Mouse (Mus musculus): Measurements from ENCODE around the gene Il12rb2. TPM values are rescaled to one million over a fixed set of nuclear protein-coding genes. Genes with fewer than 3 reads are reported as not detected.

Il12rb2 gene
- polyA plus RNA-seq, 1 experiment from 2014 or later = 0.25 TPM

- H3K9ac ChIP-seq (ENCODE audit: low read depth, low read length) = no peak overlapping the region
- no peaks in the 10 kb centered on the region for H3K36me3 ChIP-seq (ENCODE audit: control insufficient read depth, insufficient read depth, low read length)
- ATAC-seq (replicated peaks; ENCODE audit: low FRiP score) (no peak), DNase-seq (ENCODE audit: low spot score) (no peak)
- no peaks in the 10 kb centered on the region; the same call in 1 of the 2 replicates for H3K4me1 ChIP-seq (replicated peaks; ENCODE audit: control insufficient read depth, insufficient read depth, low read length)
- no peak overlapping the region for H3K4me3 ChIP-seq (ENCODE audit: low read depth, low read length)
- WGBS = 84% methylated on average over 10 of the region's 10 CpGs
- no peak overlapping the region for H3K27ac ChIP-seq (ENCODE audit: low read depth, low read length)
- H3K27me3 ChIP-seq (replicated peaks; ENCODE audit: control insufficient read depth, insufficient read depth, low read length) = no peaks in the 10 kb centered on the region
- H3K4me2 ChIP-seq = no peak overlapping the region
- H3K9me3 ChIP-seq (ENCODE audit: control insufficient read depth, low read length) = no peaks in the 10 kb centered on the region
Observed at GRCm38 (mm10) chr6:67303210-67303609, 72.8 kb downstream of the Il12rb2 start.

GRCm38 (mm10) chr6:67302471-67302870 lies 73.5 kb downstream of the Il12rb2 start:
- DNase-seq (ENCODE audit: low spot score) (no peak), ATAC-seq (replicated peaks; ENCODE audit: low FRiP score) (no peak)
- Histone ChIP-seq H3K27ac (ENCODE audit: low read depth, low read length) (no peak overlapping the region), H3K4me3 (ENCODE audit: low read depth, low read length) (no peak overlapping the region), H3K4me2 (no peak overlapping the region), H3K36me3 (ENCODE audit: control insufficient read depth, insufficient read depth, low read length) (no peaks in the 10 kb centered on the region), H3K27me3 (replicated peaks; ENCODE audit: control insufficient read depth, insufficient read depth, low read length) (no peaks in the 10 kb centered on the region), H3K4me1 (replicated peaks; ENCODE audit: control insufficient read depth, insufficient read depth, low read length) (no peaks in the 10 kb centered on the region; the same call in 1 of the 2 replicates), H3K9ac (ENCODE audit: low read depth, low read length) (no peak overlapping the region), H3K9me3 (ENCODE audit: control insufficient read depth, low read length) (no peaks in the 10 kb centered on the region)
- 80% methylated on average over 4 of the region's 4 CpGs for WGBS

GRCm38 (mm10) chr6:67301230-67301629 lies 74.8 kb downstream of the Il12rb2 start:
- DNase-seq (ENCODE audit: low spot score) (no peak), ATAC-seq (replicated peaks; ENCODE audit: low FRiP score) (no peak)
- Histone ChIP-seq H3K9me3 (ENCODE audit: control insufficient read depth, low read length) (no peaks in the 10 kb centered on the region), H3K27ac (ENCODE audit: low read depth, low read length) (no peak overlapping the region), H3K27me3 (replicated peaks; ENCODE audit: control insufficient read depth, insufficient read depth, low read length) (no peaks in the 10 kb centered on the region), H3K36me3 (ENCODE audit: control insufficient read depth, insufficient read depth, low read length) (no peaks in the 10 kb centered on the region), H3K9ac (ENCODE audit: low read depth, low read length) (no peak overlapping the region), H3K4me3 (ENCODE audit: low read depth, low read length) (no peak overlapping the region), H3K4me2 (no peak overlapping the region), H3K4me1 (replicated peaks; ENCODE audit: control insufficient read depth, insufficient read depth, low read length) (no peaks in the 10 kb centered on the region; the same call in 1 of the 2 replicates)
- WGBS = 88% methylated on average over 3 of the region's 3 CpGs

GRCm38 (mm10) chr6:67300710-67301163 lies 75.3 kb downstream of the Il12rb2 start:
- no peak overlapping the region for H3K9ac ChIP-seq (ENCODE audit: low read depth, low read length)
- ATAC-seq (replicated peaks; ENCODE audit: low FRiP score) (no peak), DNase-seq (ENCODE audit: low spot score) (no peak)
- no peak overlapping the region for H3K4me3 ChIP-seq (ENCODE audit: low read depth, low read length)
- WGBS = 66% methylated on average over 6 of the region's 6 CpGs
- H3K27me3 ChIP-seq (replicated peaks; ENCODE audit: control insufficient read depth, insufficient read depth, low read length) = no peaks in the 10 kb centered on the region
- H3K36me3 ChIP-seq (ENCODE audit: control insufficient read depth, insufficient read depth, low read length) = no peaks in the 10 kb centered on the region
- H3K9me3 ChIP-seq (ENCODE audit: control insufficient read depth, low read length) = no peaks in the 10 kb centered on the region
- H3K4me1 ChIP-seq (replicated peaks; ENCODE audit: control insufficient read depth, insufficient read depth, low read length) = no peaks in the 10 kb centered on the region; the same call in 1 of the 2 replicates
- H3K27ac ChIP-seq (ENCODE audit: low read depth, low read length) = no peak overlapping the region
- H3K4me2 ChIP-seq = no peak overlapping the region

GRCm38 (mm10) chr6:67300300-67300699 lies 75.7 kb downstream of the Il12rb2 start:
- ATAC-seq (replicated peaks; ENCODE audit: low FRiP score) (peak; percentile 46), DNase-seq (ENCODE audit: low spot score) (no peak)
- H3K36me3 ChIP-seq (ENCODE audit: control insufficient read depth, insufficient read depth, low read length) = no peaks in the 10 kb centered on the region
- H3K9ac ChIP-seq (ENCODE audit: low read depth, low read length) = no peak overlapping the region
- WGBS = 68% methylated on average over 4 of the region's 4 CpGs
- H3K9me3 ChIP-seq (ENCODE audit: control insufficient read depth, low read length) = no peaks in the 10 kb centered on the region
- H3K4me3 ChIP-seq (ENCODE audit: low read depth, low read length) = no peak overlapping the region
- no peaks in the 10 kb centered on the region for H3K27me3 ChIP-seq (replicated peaks; ENCODE audit: control insufficient read depth, insufficient read depth, low read length)
- H3K4me1 ChIP-seq (replicated peaks; ENCODE audit: control insufficient read depth, insufficient read depth, low read length) = no peaks in the 10 kb centered on the region; the same call in 1 of the 2 replicates
- no peak overlapping the region for H3K27ac ChIP-seq (ENCODE audit: low read depth, low read length)
- no peak overlapping the region for H3K4me2 ChIP-seq

- H3K27ac ChIP-seq (ENCODE audit: low read depth, low read length) = no peak overlapping the region
- 88% methylated on average over 5 of the region's 5 CpGs for WGBS
- no peak overlapping the region for H3K4me2 ChIP-seq
- no peaks in the 10 kb centered on the region for H3K27me3 ChIP-seq (replicated peaks; ENCODE audit: control insufficient read depth, insufficient read depth, low read length)
- H3K9ac ChIP-seq (ENCODE audit: low read depth, low read length) = no peak overlapping the region
- no peaks in the 10 kb centered on the region; the same call in 1 of the 2 replicates for H3K4me1 ChIP-seq (replicated peaks; ENCODE audit: control insufficient read depth, insufficient read depth, low read length)
- H3K9me3 ChIP-seq (ENCODE audit: control insufficient read depth, low read length) = no peaks in the 10 kb centered on the region
- no peak overlapping the region for H3K4me3 ChIP-seq (ENCODE audit: low read depth, low read length)
- DNase-seq (ENCODE audit: low spot score) = no peak
- no peaks in the 10 kb centered on the region for H3K36me3 ChIP-seq (ENCODE audit: control insufficient read depth, insufficient read depth, low read length)
- no peak for ATAC-seq (replicated peaks; ENCODE audit: low FRiP score)
Observed at GRCm38 (mm10) chr6:67298742-67299141, 77.2 kb downstream of the Il12rb2 start.

- DNase-seq (ENCODE audit: low spot score) = no peak
- no peaks in the 10 kb centered on the region; the same call in 1 of the 2 replicates for H3K36me3 ChIP-seq (ENCODE audit: control insufficient read depth, insufficient read depth, low read length)
- H3K9me3 ChIP-seq (ENCODE audit: control insufficient read depth, low read length) = no peaks in the 10 kb centered on the region
- H3K4me2 ChIP-seq = no peak overlapping the region
- H3K4me1 ChIP-seq (replicated peaks; ENCODE audit: control insufficient read depth, insufficient read depth, low read length) = no peaks in the 10 kb centered on the region; the same call in 1 of the 2 replicates
- no peak overlapping the region for H3K4me3 ChIP-seq (ENCODE audit: low read depth, low read length)
- 49% methylated on average over 5 of the region's 5 CpGs for WGBS
- H3K27ac ChIP-seq (ENCODE audit: low read depth, low read length) = no peak overlapping the region
- no peaks in the 10 kb centered on the region for H3K27me3 ChIP-seq (replicated peaks; ENCODE audit: control insufficient read depth, insufficient read depth, low read length)
- ATAC-seq (replicated peaks; ENCODE audit: low FRiP score) = no peak
- H3K9ac ChIP-seq (ENCODE audit: low read depth, low read length) = no peak overlapping the region
Observed at GRCm38 (mm10) chr6:67296126-67296525, 79.9 kb downstream of the Il12rb2 start.

GRCm38 (mm10) chr6:67292042-67292623 lies 83.9 kb downstream of the Il12rb2 start:
- H3K27me3 ChIP-seq (replicated peaks; ENCODE audit: control insufficient read depth, insufficient read depth, low read length) = no peaks in the 10 kb centered on the region
- H3K4me1 ChIP-seq (replicated peaks; ENCODE audit: control insufficient read depth, insufficient read depth, low read length) = no peaks in the 10 kb centered on the region
- no peak overlapping the region for H3K4me2 ChIP-seq
- 72% methylated on average over 5 of the region's 5 CpGs for WGBS
- DNase-seq (ENCODE audit: low spot score) (no peak), ATAC-seq (replicated peaks; ENCODE audit: low FRiP score) (0 out of 2 replicates have a peak, but pooled peaks have one; percentile 11)
- no peak overlapping the region for H3K27ac ChIP-seq (ENCODE audit: low read depth, low read length)
- peaks cover 2% of the 10 kb centered on the region; the same call in 1 of the 2 replicates for H3K36me3 ChIP-seq (ENCODE audit: control insufficient read depth, insufficient read depth, low read length)
- H3K9ac ChIP-seq (ENCODE audit: low read depth, low read length) = no peak overlapping the region
- no peaks in the 10 kb centered on the region for H3K9me3 ChIP-seq (ENCODE audit: control insufficient read depth, low read length)
- H3K4me3 ChIP-seq (ENCODE audit: low read depth, low read length) = no peak overlapping the region

- H3K4me3 ChIP-seq (ENCODE audit: low read depth, low read length) = no peak overlapping the region
- no peaks in the 10 kb centered on the region for H3K27me3 ChIP-seq (replicated peaks; ENCODE audit: control insufficient read depth, insufficient read depth, low read length)
- H3K9me3 ChIP-seq (ENCODE audit: control insufficient read depth, low read length) = no peaks in the 10 kb centered on the region
- no peak overlapping the region for H3K27ac ChIP-seq (ENCODE audit: low read depth, low read length)
- H3K4me1 ChIP-seq (replicated peaks; ENCODE audit: control insufficient read depth, insufficient read depth, low read length) = peaks cover 10% of the 10 kb centered on the region
- 81% methylated on average over 1 of the region's 1 CpGs for WGBS
- no peak overlapping the region for H3K9ac ChIP-seq (ENCODE audit: low read depth, low read length)
- no peak overlapping the region for H3K4me2 ChIP-seq
- H3K36me3 ChIP-seq (ENCODE audit: control insufficient read depth, insufficient read depth, low read length) = peaks cover 24% of the 10 kb centered on the region
- ATAC-seq (replicated peaks; ENCODE audit: low FRiP score) (no peak), DNase-seq (ENCODE audit: low spot score) (no peak)
Observed at GRCm38 (mm10) chr6:67282897-67283296, 93.1 kb downstream of the Il12rb2 start.
